Mouse (Mus musculus): ENCODE data around the gene Zfp950. TPM values are rescaled to one million over a fixed set of nuclear protein-coding genes. Genes with fewer than 3 reads are reported as not detected.

Gene Zfp950
- polyA plus RNA-seq, 1 experiment from 2014 or later: 32.8 TPM

DNA sequence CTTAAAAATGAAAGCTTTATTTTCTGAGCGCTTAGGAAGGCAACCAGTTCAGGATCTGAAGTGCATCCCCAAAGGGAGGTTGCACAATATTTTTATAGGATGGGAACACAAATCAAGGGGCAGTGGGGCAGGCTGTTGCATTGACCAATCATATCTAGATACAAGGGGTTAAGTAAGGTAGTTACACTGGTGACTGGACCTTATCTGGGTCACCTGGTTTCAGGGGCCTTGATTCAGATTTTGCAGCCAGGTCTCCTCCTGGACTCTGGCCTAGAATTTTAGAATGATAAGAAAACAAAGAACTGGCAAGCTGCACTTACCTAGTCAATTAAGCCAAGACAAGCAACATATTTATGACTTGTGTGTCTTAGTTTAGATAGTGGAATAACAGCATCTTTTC is 89.5 kb downstream of the Zfp950 start:
- Histone ChIP-seq H3K4me2 (replicated peaks) (no peak overlapping the region), H3K9ac (no peak overlapping the region), H3K4me3 (replicated peaks) (no peak overlapping the region), H3K9me3 (no peaks in the 10 kb centered on the region), H3K4me1 (replicated peaks) (no peaks in the 10 kb centered on the region), H3K27ac (no peak overlapping the region), H3K27me3 (replicated peaks) (no peaks in the 10 kb centered on the region), H3K36me3 (no peaks in the 10 kb centered on the region)
- ATAC-seq: no peak
- WGBS: 95% methylated on average over 1 of the region's 1 CpGs

DNA sequence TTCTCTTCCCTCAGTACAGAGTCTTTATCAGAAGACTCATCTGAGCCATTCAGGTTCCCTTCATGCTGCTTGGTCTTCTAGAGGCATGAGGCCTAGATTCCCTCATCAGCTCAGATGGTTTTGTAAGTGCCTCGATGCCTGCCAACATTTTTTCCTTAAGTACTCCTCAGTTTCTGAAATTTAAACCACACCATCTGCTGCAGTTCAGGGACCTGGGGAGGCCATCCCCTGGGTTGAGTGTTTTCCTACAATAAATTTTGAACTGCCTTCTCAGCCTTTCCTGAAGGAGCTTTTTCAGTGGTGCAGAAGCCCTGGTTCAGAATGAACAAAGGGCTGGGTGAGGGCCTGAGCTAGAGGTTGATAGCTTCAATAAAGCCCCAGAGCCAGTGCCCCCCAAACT is 91.2 kb downstream of the Zfp950 start:
- H3K27me3 ChIP-seq (replicated peaks): no peaks in the 10 kb centered on the region
- no peak for ATAC-seq
- no peak overlapping the region for H3K27ac ChIP-seq
- H3K4me1 ChIP-seq (replicated peaks): no peaks in the 10 kb centered on the region
- H3K9ac ChIP-seq: no peak overlapping the region
- H3K4me2 ChIP-seq (replicated peaks): no peak overlapping the region
- no peaks in the 10 kb centered on the region for H3K36me3 ChIP-seq
- H3K9me3 ChIP-seq: no peaks in the 10 kb centered on the region
- no peak overlapping the region for H3K4me3 ChIP-seq (replicated peaks)
- 68% methylated on average over 1 of the region's 1 CpGs for WGBS

- 82% methylated on average over 2 of the region's 2 CpGs for WGBS
- no peak overlapping the region for H3K27ac ChIP-seq
These were observed 92.0 kb downstream of the Zfp950 start for GRCm38 (mm10) chr19:61048646-61049045.

GRCm38 (mm10) chr19:61039151-61039550 is 101.5 kb downstream of the Zfp950 start:
- no peaks in the 10 kb centered on the region for H3K27me3 ChIP-seq (replicated peaks)
- H3K4me2 ChIP-seq (replicated peaks): no peak overlapping the region
- H3K27ac ChIP-seq: no peak overlapping the region
- H3K4me3 ChIP-seq (replicated peaks): no peak overlapping the region
- no peak overlapping the region for H3K9ac ChIP-seq
- no peaks in the 10 kb centered on the region for H3K4me1 ChIP-seq (replicated peaks)
- H3K36me3 ChIP-seq: no peaks in the 10 kb centered on the region
- H3K9me3 ChIP-seq: no peaks in the 10 kb centered on the region
- no peak for ATAC-seq

More at GRCm38 (mm10) chr19:61048646-61049045, 92.0 kb downstream of the Zfp950 start:
- H3K4me2 ChIP-seq (replicated peaks): no peak overlapping the region
- H3K36me3 ChIP-seq: no peaks in the 10 kb centered on the region
- H3K4me1 ChIP-seq (replicated peaks): no peaks in the 10 kb centered on the region
- no peak for ATAC-seq
- no peaks in the 10 kb centered on the region for H3K27me3 ChIP-seq (replicated peaks)
- no peak overlapping the region for H3K9ac ChIP-seq
- H3K4me3 ChIP-seq (replicated peaks): no peak overlapping the region
- no peaks in the 10 kb centered on the region for H3K9me3 ChIP-seq

DNA sequence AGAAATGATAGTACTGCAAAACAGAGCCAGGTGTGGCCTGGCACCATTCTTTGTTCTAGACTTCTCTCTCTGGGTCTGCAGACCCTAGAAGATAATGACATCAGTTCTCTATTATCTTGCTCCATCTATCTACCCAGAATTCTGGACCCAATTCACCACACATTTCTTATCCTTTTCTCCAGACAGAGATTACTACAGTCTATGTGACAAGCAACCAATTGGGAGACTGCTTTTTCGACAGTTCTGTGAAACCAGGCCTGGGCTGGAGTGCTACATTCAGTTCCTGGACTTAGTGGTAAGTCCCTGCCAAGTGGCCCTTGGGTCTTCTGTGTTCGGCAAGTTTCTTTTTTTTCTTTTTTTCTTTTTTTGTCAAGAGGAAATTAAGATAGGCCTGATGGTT is 109.1 kb downstream of the Zfp950 start:
- Histone ChIP-seq H3K9me3 (no peaks in the 10 kb centered on the region), H3K4me2 (replicated peaks) (no peak overlapping the region), H3K36me3 (no peaks in the 10 kb centered on the region), H3K4me1 (replicated peaks) (no peaks in the 10 kb centered on the region), H3K27me3 (replicated peaks) (no peaks in the 10 kb centered on the region), H3K9ac (no peak overlapping the region), H3K4me3 (replicated peaks) (no peak overlapping the region), H3K27ac (no peak overlapping the region)
- 80% methylated on average over 2 of the region's 2 CpGs for WGBS
- ATAC-seq: no peak

DNA sequence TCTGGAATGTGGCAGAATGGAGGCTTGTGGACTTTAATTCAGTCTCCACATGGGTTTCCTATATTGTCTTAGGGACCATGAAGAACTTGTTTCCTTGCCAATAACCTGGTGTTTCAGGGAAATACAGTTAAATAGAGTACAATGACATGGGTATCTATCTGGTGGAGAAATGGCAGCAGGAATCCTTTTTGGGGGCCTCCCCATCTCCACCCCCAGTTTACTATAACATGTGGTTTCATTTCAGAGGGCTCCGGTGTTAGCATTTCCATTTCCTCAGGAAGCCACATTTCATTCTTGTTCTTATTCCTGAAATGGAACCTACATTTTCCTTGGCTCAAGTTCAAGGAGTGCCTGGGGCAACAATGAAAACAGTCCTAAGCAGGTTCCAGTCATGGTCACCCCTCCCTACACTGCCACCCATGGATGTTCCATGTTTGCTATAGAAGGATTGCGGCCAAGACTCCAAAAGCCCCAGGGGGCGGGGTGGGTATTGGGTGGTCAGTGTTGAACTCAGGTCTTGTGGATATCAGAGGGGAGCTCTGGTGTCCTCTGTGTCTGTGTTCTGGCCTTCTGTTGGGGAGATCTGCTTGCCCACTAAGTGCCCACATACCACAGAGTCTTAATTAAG is 118.6 kb downstream of the Zfp950 start:
- Histone ChIP-seq H3K27me3 (replicated peaks) (no peaks in the 10 kb centered on the region), H3K4me1 (replicated peaks) (0 out of 2 replicates have a peak, but pooled peaks cover 2% of the 10 kb centered on the region), H3K4me2 (replicated peaks) (no peak overlapping the region), H3K36me3 (no peaks in the 10 kb centered on the region), H3K27ac (no peak overlapping the region), H3K9me3 (no peaks in the 10 kb centered on the region), H3K9ac (no peak overlapping the region), H3K4me3 (replicated peaks) (no peak overlapping the region)
- WGBS: 81% methylated on average over 3 of the region's 3 CpGs
- no peak for ATAC-seq

DNA sequence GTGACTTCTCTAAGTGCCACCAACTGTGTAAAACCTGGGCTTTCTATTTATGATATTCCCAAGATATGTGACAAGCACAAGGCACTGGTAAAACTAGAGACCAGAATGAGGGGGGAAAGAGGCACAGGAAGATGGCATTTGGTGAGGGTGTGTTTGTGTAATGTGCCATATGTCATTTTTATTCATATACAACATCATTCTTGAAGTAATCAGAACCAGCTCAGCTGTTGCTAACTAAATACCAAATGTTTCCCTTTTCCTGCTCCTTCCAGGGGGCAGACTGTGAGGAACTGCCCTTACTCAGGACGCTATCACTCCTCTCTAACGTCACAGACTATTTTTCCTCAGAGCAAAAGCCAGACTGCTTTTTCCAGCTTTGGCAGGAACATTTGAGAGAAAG is 119.1 kb downstream of the Zfp950 start:
- Histone ChIP-seq H3K9me3 (no peaks in the 10 kb centered on the region), H3K9ac (no peak overlapping the region), H3K4me1 (replicated peaks) (0 out of 2 replicates have a peak, but pooled peaks cover 2% of the 10 kb centered on the region), H3K36me3 (no peaks in the 10 kb centered on the region), H3K27me3 (replicated peaks) (no peaks in the 10 kb centered on the region), H3K4me2 (replicated peaks) (no peak overlapping the region), H3K27ac (no peak overlapping the region), H3K4me3 (replicated peaks) (no peak overlapping the region)
- 39% methylated on average over 2 of the region's 2 CpGs for WGBS
- ATAC-seq: no peak

GRCm38 (mm10) chr19:61017477-61018266 is 123.0 kb downstream of the Zfp950 start:
- H3K4me3 ChIP-seq (replicated peaks): no peak overlapping the region
- no peak overlapping the region for H3K27ac ChIP-seq
- H3K36me3 ChIP-seq: no peaks in the 10 kb centered on the region
- no peak overlapping the region for H3K9ac ChIP-seq
- no peak overlapping the region for H3K4me2 ChIP-seq (replicated peaks)
- WGBS: 88% methylated on average over 1 of the region's 1 CpGs
- H3K27me3 ChIP-seq (replicated peaks): no peaks in the 10 kb centered on the region
- no peaks in the 10 kb centered on the region for H3K9me3 ChIP-seq
- no peak for ATAC-seq
- 0 out of 2 replicates have a peak, but pooled peaks cover 2% of the 10 kb centered on the region for H3K4me1 ChIP-seq (replicated peaks)

DNA sequence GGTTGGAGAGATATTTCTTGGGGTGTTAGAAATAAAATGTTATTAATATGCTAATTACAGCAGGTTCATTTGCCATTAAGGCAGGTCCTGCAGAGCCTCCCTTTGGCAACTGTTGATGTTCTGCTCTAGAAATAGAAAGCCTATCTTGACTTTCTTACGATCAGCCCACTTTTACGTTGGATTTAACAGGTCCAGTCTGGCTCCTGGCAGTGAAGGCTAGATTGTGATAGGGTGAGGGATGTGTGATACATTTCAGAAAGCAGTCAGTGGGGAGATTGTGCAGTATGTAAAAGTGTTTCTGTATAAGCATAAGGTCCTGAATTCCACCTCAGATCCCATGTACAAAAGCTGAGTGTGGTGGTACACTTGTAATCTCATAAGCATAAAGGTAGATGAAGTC is 131.4 kb downstream of the Zfp950 start:
- Histone ChIP-seq H3K9ac (no peak overlapping the region), H3K4me1 (replicated peaks) (no peaks in the 10 kb centered on the region), H3K4me2 (replicated peaks) (no peak overlapping the region), H3K9me3 (no peaks in the 10 kb centered on the region), H3K36me3 (no peaks in the 10 kb centered on the region), H3K27ac (no peak overlapping the region), H3K4me3 (replicated peaks) (no peak overlapping the region), H3K27me3 (replicated peaks) (no peaks in the 10 kb centered on the region)
- no peak for ATAC-seq
- 93% methylated on average over 2 of the region's 2 CpGs for WGBS

Other genes with a start within 250 kb of the Zfp950 start
- gene Gm7102, start 35.5 kb upstream of the Zfp950 start, polyA plus RNA-seq (2015; fragmentation: Nextera tagmentation; extraction: Ambion mirVana): 0.16 TPM in 1 of 2 replicates, not detected in the other
- gene Gm6020, start 43.0 kb upstream of the Zfp950 start, polyA plus RNA-seq (2015; fragmentation: Nextera tagmentation; extraction: Ambion mirVana): not detected in 2 replicates
- gene Csf2ra, start 87.6 kb upstream of the Zfp950 start, polyA plus RNA-seq (2015; fragmentation: Nextera tagmentation; extraction: Ambion mirVana): 33.9 and 40.7 TPM in 2 replicates
- gene Gm21060, start 156.2 kb upstream of the Zfp950 start, polyA plus RNA-seq (2015; fragmentation: Nextera tagmentation; extraction: Ambion mirVana): not detected in 2 replicates